Mouse (Mus musculus) hindbrain, embryonic 13.5 days (tissue): ENCODE measurements around the gene Cntn5. TPM values are rescaled to one million over a fixed set of nuclear protein-coding genes. Genes with fewer than 3 reads are reported as not detected.

Experiments
- ATAC-seq: fragments of 200-750 bp; cut with Nextera tagmentation; 2 replicates; pipeline ENCODE4 v1.8.0; 2017; ENCODE audit warnings: moderate TSS enrichment; ENCODE audit not compliant: low FRiP score
- H3K27ac ChIP-seq: fragments of 300-500 bp; sonication (generic); 2 replicates; pipeline ENCODE4 v1.5.1; 2015; ENCODE audit warnings: inconsistent platforms, mild to moderate bottlenecking, moderate library complexity
- H3K27me3 ChIP-seq: fragments of 300-500 bp; sonication (generic); 2 replicates; pipeline ENCODE4 v1.6.1; 2015; ENCODE audit warnings: mild to moderate bottlenecking, inconsistent platforms
- H3K36me3 ChIP-seq: fragments of 300-500 bp; sonication (generic); 2 replicates; pipeline ENCODE4 v1.6.1; 2015; ENCODE audit warnings: mild to moderate bottlenecking, inconsistent platforms
- H3K4me1 ChIP-seq: fragments of 300-500 bp; sonication (generic); replicated peaks from 2 replicates; pipeline ENCODE4 v1.6.1; 2015; ENCODE audit warnings: inconsistent platforms
- H3K4me2 ChIP-seq: fragments of 300-500 bp; sonication (generic); 2 replicates; pipeline ENCODE4 v1.6.1; 2015; ENCODE audit warnings: inconsistent platforms, mild to moderate bottlenecking, moderate library complexity
- H3K4me3 ChIP-seq: fragments of 300-500 bp; sonication (generic); 2 replicates; pipeline ENCODE4 v1.5.1; 2015; ENCODE audit warnings: mild to moderate bottlenecking, inconsistent platforms
- H3K9ac ChIP-seq: fragments of 300-500 bp; sonication (generic); 2 replicates; pipeline ENCODE4 v1.6.1; 2015; ENCODE audit warnings: mild to moderate bottlenecking, inconsistent platforms
- H3K9me3 ChIP-seq: fragments of 300-500 bp; sonication (generic); 2 replicates; pipeline ENCODE4 v1.6.1; 2016; ENCODE audit warnings: inconsistent platforms
- WGBS: fragments of 180-500 bp; shearing (Covaris S2); methylation state at CpG from one replicate; pipeline ENCODE4 v1.1.7; 2015; 5-methylcytosine and 5-hydroxymethylcytosine counted together
- polyA plus RNA-seq: library from polyadenylated mRNA; unstranded; fragments of >200 nt; fragmentation: Nextera tagmentation; extraction: Ambion mirVana; gene quantifications from 2 replicates; pipeline ENCODE4 v1.2.1, GENCODE M21; 2015

The Cntn5 gene
- polyA plus RNA-seq, 1 experiment from 2014 or later: 14.7 TPM

DNA sequence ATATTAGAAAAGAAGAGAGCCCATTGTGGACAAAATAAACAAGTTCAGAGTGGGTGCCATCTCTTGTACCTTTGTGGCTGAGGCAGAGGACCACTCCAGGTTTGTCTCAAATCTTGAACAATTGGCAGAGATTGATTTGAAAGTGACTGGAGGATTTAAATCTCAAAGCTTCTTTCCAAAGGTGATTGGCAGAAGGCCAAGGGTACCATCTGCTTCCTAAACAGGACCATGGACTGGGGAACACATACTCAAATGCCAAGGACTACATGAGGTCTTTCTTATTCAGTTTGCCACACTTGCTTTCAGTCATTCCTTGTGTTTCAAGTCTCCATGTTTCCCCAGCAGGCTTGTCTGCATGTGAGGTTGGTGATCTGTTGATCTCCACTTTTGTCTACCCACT lies 528.3 kb downstream of the Cntn5 start:
- H3K4me2 ChIP-seq: no peak overlapping the region
- no peak overlapping the region for H3K9ac ChIP-seq
- no peak for ATAC-seq
- no peaks in the 10 kb centered on the region for H3K4me1 ChIP-seq
- H3K36me3 ChIP-seq: no peaks in the 10 kb centered on the region
- no peaks in the 10 kb centered on the region for H3K9me3 ChIP-seq
- no peak overlapping the region for H3K4me3 ChIP-seq
- no peak overlapping the region for H3K27ac ChIP-seq
- no peaks in the 10 kb centered on the region for H3K27me3 ChIP-seq

DNA sequence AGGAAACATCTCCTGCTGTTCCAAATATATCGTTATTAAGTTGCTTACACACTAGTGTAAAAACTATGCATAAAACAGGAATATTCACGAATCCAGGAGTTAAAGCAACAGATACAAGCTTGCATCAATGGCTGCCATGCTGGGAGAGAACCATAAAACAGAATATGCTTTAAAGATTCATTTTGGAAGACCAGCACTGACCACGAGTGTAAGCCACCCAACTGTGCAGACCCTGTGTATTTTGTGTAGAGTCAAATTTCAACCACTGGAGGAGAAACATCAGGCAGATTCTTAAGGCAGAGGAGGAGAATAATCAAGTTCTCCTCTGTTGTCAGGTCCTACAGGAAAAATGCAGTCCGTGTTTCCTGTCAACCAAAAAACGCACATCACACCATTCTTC lies 535.6 kb downstream of the Cntn5 start:
- Histone ChIP-seq H3K9ac (no peak overlapping the region), H3K4me1 (0 out of 2 replicates have a peak, but pooled peaks cover 5% of the 10 kb centered on the region), H3K9me3 (no peaks in the 10 kb centered on the region), H3K27me3 (no peaks in the 10 kb centered on the region), H3K4me3 (no peak overlapping the region), H3K27ac (no peak overlapping the region), H3K36me3 (no peaks in the 10 kb centered on the region), H3K4me2 (no peak overlapping the region)
- ATAC-seq: no peak
- WGBS: 63% methylated on average over 5 of the region's 5 CpGs

DNA sequence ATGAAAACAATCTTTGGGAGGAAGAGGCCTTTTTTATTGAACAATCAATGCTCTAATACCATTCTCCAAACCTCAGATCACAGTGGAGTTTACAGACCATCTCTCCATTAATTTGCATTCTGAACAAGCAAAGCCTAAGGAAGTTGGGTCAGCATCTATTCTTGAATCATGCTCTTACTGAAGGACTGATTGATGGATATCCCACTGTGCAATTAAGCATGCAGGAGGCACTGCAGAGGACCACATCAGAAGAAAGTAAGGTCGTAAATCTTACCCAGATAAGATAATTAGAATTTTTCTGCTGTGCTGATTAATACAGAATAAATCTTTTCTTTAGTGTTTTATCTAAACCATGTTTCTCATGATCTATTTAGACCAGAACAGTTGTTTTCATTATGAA lies 536.2 kb downstream of the Cntn5 start:
- 28% methylated on average over 1 of the region's 1 CpGs for WGBS
- Histone ChIP-seq H3K4me2 (no peak overlapping the region), H3K27ac (no peak overlapping the region), H3K4me1 (0 out of 2 replicates have a peak, but pooled peaks cover 5% of the 10 kb centered on the region), H3K9ac (no peak overlapping the region), H3K36me3 (no peaks in the 10 kb centered on the region), H3K4me3 (no peak overlapping the region), H3K9me3 (no peaks in the 10 kb centered on the region), H3K27me3 (no peaks in the 10 kb centered on the region)
- ATAC-seq: no peak

DNA sequence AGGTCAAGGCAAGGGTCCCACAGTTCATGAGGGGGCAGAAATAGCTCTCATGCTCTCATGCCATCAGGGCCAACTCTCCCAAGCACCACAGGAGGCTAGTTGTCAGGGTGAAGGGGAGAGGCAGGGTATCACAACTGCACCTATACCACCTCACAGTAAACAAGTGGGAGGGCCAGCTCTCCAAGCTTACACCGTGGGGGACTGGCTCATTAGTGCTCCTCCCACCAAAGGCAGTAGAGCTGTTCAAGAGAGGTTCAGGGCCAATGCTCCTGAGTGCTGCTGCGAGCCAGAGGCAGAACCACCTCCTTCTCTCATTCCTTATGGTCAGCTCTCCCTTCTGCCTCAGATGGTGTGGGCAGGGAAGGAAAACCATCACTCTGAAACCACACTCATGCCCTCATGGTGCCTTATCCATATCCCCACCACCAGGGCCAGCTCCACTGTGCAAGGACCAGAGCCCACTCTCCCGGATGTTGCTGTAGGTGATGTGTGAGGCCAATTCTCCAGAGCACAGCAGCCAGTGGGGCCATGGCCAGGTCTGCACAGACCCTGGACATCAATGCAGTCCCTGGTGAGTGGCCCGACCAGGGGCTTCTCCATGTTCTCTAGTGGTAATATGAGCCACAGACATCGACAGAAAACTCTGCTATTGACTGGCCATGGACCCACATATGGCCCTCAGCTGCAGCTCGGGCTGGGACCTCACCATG lies 538.2 kb downstream of the Cntn5 start:
- Histone ChIP-seq H3K9me3 (no peaks in the 10 kb centered on the region), H3K4me1 (0 out of 2 replicates have a peak, but pooled peaks cover 5% of the 10 kb centered on the region), H3K9ac (no peak overlapping the region), H3K36me3 (no peaks in the 10 kb centered on the region), H3K4me2 (no peak overlapping the region), H3K27me3 (no peaks in the 10 kb centered on the region), H3K4me3 (no peak overlapping the region), H3K27ac (no peak overlapping the region)
- no peak for ATAC-seq
- WGBS: 82% methylated on average over 6 of the region's 6 CpGs

DNA sequence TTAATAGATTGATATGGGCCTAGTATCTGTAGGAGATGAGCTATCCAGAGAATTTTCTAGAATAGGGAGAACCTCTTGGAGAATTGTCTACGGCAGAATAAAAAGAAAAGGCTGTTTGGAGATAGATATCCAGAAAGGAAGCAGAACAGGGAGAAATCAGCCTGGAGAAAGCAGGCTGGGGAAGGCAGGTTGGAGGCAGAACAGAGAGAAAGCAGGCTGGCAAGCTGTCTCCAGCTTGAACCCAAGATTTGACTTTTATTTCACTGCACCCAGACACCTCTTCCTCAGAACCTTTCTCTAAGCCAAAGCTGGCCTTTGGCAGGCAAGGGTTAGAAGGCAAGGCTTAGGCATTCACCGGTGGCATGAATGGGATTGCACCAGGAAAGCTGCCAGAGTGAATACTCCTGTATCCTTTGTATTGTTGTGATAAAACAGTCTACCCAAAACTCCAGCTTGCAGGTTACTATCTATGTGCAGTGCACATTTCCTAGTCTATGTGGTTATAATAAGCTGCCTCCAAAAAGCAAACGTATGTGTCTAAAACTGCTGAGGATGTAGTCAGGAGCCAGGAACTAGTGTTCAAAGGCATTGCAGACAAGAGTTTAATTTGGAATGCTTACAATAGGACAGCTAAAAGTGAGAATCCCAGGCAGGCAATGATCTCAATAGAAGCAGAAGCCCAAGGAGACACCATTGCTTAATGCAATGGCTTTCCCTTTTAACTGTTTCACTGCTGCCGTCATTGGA lies 553.5 kb downstream of the Cntn5 start:
- Histone ChIP-seq H3K4me3 (no peak overlapping the region), H3K9ac (no peak overlapping the region), H3K27me3 (no peaks in the 10 kb centered on the region), H3K27ac (no peak overlapping the region), H3K36me3 (no peaks in the 10 kb centered on the region), H3K9me3 (no peaks in the 10 kb centered on the region), H3K4me1 (no peaks in the 10 kb centered on the region), H3K4me2 (no peak overlapping the region)
- WGBS: 80% methylated on average over 4 of the region's 4 CpGs
- ATAC-seq: no peak

DNA sequence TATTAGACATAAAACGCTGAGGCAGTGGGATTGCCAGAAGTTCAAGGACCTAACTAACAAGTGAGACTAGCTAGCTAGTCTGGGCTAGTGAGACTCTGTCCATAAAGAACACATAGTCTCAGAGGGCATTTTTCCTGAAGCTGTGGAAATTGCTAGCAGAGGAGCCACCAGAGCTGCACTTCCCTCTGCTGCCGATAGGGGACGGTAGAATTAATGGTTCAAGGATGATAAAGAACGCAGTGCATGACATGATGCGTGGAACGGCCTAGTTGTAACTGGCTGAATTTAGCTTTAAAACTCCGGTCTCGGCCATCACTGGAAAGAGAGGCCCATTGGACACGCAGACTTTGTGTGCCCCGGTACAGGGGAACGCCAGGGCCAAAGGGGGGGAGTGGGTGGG lies 555.8 kb downstream of the Cntn5 start:
- no peaks in the 10 kb centered on the region for H3K9me3 ChIP-seq
- no peak for ATAC-seq
- H3K27me3 ChIP-seq: no peaks in the 10 kb centered on the region
- H3K4me1 ChIP-seq: no peaks in the 10 kb centered on the region
- no peaks in the 10 kb centered on the region for H3K36me3 ChIP-seq
- H3K4me3 ChIP-seq: no peak overlapping the region
- H3K4me2 ChIP-seq: no peak overlapping the region
- no peak overlapping the region for H3K9ac ChIP-seq
- WGBS: 85% methylated on average over 11 of the region's 11 CpGs
- H3K27ac ChIP-seq: no peak overlapping the region

DNA sequence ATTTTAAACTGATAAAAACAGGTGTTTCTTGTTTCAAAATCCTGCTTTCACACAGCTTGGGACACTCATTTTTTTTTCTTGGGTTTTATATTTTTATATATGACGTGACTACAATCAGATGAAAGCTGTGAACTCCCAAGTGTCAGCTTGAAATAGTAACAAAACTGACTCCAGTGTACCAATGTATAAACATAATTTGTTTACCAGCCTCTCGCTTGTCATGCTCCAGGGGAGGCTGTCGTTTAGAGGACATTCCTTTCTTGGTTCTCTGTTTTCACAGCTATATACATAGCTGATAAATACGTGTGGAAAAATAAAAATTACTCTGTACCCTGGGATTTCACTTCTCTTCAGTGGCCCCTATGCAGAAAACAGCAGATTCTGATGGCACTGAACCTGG lies 556.4 kb downstream of the Cntn5 start:
- H3K9ac ChIP-seq: no peak overlapping the region

DNA sequence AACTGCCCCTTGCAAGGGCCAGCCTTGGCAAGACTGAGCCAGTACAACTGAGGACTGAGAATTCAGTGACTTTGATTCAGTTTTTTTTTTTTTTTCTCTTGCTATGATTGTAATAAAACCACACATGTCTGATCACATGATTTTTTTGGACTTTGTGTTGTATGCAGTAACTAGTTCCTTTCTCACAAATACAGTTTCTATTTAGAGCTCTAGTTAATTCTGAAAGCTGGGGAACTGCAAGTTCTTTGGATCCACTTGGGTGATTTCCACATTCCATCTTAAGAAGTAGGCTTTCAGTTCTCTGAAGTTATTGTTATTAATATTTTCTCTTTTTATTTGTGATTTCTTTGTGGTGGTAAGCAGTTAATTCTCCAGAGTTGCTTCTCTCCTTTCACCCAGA lies 563.8 kb downstream of the Cntn5 start:
- H3K9ac ChIP-seq: no peak overlapping the region
- no peaks in the 10 kb centered on the region for H3K27me3 ChIP-seq
- no peaks in the 10 kb centered on the region for H3K36me3 ChIP-seq
- no peak overlapping the region for H3K4me3 ChIP-seq
- no peak overlapping the region for H3K4me2 ChIP-seq
- no peaks in the 10 kb centered on the region for H3K4me1 ChIP-seq
- H3K9me3 ChIP-seq: no peaks in the 10 kb centered on the region
- H3K27ac ChIP-seq: no peak overlapping the region
- no peak for ATAC-seq

More for the DNA sequence above, 556.4 kb downstream of the Cntn5 start:
- Histone ChIP-seq H3K4me1 (no peaks in the 10 kb centered on the region), H3K9me3 (no peaks in the 10 kb centered on the region), H3K4me3 (no peak overlapping the region), H3K36me3 (no peaks in the 10 kb centered on the region), H3K4me2 (no peak overlapping the region), H3K27me3 (no peaks in the 10 kb centered on the region), H3K27ac (no peak overlapping the region)
- no peak for ATAC-seq
- WGBS: 77% methylated on average over 4 of the region's 4 CpGs

DNA sequence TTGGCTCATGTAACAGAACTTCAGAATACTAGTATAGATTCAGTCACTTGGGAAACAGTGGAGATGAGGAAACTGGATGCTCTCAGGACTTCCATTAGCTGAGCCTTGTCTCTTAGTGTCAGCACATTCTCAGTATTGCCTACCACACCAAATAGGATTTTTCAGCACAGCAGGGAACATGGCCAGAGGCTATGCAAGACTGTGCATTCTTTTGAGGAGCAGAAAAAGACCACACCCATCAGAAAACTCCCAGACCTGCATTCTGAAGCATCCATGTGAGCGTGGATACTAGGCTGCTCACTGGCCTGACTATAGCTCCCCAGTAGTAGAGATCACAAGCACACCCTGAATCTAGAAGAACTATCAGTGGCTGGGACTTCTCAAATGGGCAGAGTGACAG lies 564.9 kb downstream of the Cntn5 start:
- no peak overlapping the region for H3K4me3 ChIP-seq
- H3K27ac ChIP-seq: no peak overlapping the region
- no peak overlapping the region for H3K4me2 ChIP-seq
- WGBS: 74% methylated on average over 1 of the region's 1 CpGs
- H3K27me3 ChIP-seq: no peaks in the 10 kb centered on the region
- ATAC-seq: no peak
- no peaks in the 10 kb centered on the region for H3K9me3 ChIP-seq
- H3K36me3 ChIP-seq: no peaks in the 10 kb centered on the region
- H3K4me1 ChIP-seq: no peaks in the 10 kb centered on the region
- H3K9ac ChIP-seq: no peak overlapping the region

DNA sequence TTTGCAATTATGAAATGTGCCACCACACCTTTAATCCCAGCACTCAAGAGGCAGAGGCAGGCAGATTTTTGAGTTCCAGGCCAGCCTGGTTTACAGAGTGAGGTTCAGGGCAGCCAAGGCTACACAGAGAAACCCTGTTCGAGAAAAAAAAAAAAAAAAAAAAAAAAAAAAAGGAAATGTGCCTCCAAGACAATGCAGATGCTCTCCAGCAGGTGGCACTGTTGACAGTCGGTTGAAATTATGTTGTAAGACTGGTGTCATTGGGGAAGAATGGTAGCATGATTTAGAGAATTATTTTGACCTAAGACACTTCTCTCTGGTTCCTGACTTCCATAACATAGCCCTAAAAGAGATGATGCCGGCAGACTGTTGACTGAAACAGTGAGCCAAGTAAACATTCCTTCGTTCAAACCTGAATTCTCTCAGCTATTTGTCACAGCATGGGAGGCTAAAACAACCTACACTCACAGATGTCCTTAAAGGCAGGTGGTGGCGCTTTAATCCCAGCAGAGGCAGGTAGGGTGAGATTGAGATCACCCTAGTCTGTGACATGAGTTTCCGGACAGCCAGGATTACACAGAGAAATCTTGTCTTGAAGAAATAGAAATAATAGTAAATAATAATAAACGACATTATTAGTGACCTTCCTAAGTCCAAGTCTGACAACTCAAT lies 579.7 kb downstream of the Cntn5 start:
- Histone ChIP-seq H3K36me3 (no peaks in the 10 kb centered on the region), H3K4me2 (no peak overlapping the region), H3K4me1 (no peaks in the 10 kb centered on the region), H3K9me3 (no peaks in the 10 kb centered on the region), H3K9ac (no peak overlapping the region), H3K27me3 (no peaks in the 10 kb centered on the region), H3K4me3 (no peak overlapping the region), H3K27ac (no peak overlapping the region)
- ATAC-seq: no peak
- 43% methylated on average over 7 of the region's 7 CpGs for WGBS

DNA sequence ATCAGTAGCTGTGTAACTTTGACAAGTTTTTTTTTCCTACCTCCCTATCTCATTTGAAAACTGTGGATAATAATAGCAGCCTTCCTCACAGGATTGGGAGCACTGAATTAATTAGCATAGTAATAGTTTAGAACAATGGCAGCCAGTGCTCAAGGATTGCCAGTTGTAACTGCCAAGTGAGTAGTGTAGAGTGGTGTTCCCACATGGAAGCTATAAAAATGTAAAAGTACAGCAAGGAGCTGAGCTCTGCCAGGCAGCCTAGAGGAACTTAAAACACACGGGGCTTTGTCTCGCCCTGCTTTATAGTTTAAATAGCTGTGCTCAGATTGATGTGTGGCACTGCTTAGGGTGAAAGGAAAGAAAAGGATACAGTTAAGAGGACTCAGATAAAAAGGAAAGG lies 635.2 kb downstream of the Cntn5 start:
- Histone ChIP-seq H3K27me3 (no peaks in the 10 kb centered on the region), H3K9ac (no peak overlapping the region), H3K4me2 (no peak overlapping the region), H3K4me1 (peaks cover 9% of the 10 kb centered on the region), H3K4me3 (no peak overlapping the region), H3K27ac (peak overlapping the region; percentile 58), H3K36me3 (no peaks in the 10 kb centered on the region), H3K9me3 (no peaks in the 10 kb centered on the region)
- ATAC-seq: peak; percentile 93
- 11% methylated on average over 2 of the region's 2 CpGs for WGBS

DNA sequence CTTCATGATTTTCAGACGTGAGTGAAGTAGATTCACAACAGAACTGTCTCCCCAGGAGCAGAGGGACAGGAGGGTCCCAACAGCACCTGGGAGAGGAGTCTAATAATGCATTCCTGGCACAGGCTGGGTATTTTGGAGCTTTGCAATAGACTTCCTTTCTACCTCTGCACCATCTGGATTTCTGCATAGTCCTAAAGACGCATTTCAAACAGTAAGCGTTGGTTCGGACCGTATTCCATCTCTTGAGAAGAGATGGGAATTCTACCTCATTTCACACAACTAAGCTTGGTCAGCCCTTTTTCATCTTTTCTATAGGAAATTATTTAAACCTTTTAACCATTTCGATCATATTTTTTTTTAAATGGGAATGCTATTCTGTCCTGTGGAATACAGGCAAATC lies 635.7 kb downstream of the Cntn5 start:
- H3K9ac ChIP-seq: no peak overlapping the region
- whole genome bisulfite sequencing: 59% methylated on average over 6 of the region's 6 CpGs
- peaks cover 9% of the 10 kb centered on the region for H3K4me1 ChIP-seq
- no peaks in the 10 kb centered on the region for H3K27me3 ChIP-seq
- ATAC-seq: 0 out of 2 replicates have a peak, but pooled peaks have one; percentile 50
- no peak overlapping the region for H3K4me3 ChIP-seq
- no peak overlapping the region for H3K4me2 ChIP-seq
- no peaks in the 10 kb centered on the region for H3K36me3 ChIP-seq
- H3K27ac ChIP-seq: peak overlapping the region; percentile 58; the same call in 1 of the 2 replicates
- no peaks in the 10 kb centered on the region for H3K9me3 ChIP-seq
